Mouse (Mus musculus) kidney, postnatal 0 days (tissue): ENCODE results near the gene P2rx7. TPM values are rescaled to one million over a fixed set of nuclear protein-coding genes. Genes with fewer than 3 reads are reported as not detected.

ENCODE experiments used
- ATAC-seq: fragments of 200-750 bp; cut with Nextera tagmentation; replicated peaks from 2 replicates; pipeline ENCODE4 v1.8.0; 2017; ENCODE audit warnings: low read depth, moderate number of reproducible peaks, moderate TSS enrichment, moderate library complexity; ENCODE audit not compliant: low FRiP score
- DNase-seq: peaks from one replicate; pipeline ENCODE4 v3.0.0-alpha.2; 2016; ENCODE audit warnings: low spot score
- H3K27ac ChIP-seq: fragments of 300-500 bp; sonication (generic); 2 replicates; pipeline ENCODE4 v1.5.1; 2014; ENCODE audit warnings: mild to moderate bottlenecking
- H3K27me3 ChIP-seq: fragments of 300-500 bp; sonication (generic); 2 replicates; pipeline ENCODE4 v1.6.1; 2014; ENCODE audit warnings: low read length, mixed read lengths; ENCODE audit not compliant: insufficient read depth
- H3K36me3 ChIP-seq: fragments of 300-500 bp; sonication (generic); 2 replicates; pipeline ENCODE4 v1.6.1; 2014; ENCODE audit warnings: low read length, mixed read lengths; ENCODE audit not compliant: insufficient read depth
- H3K4me1 ChIP-seq: fragments of 300-500 bp; sonication (generic); replicated peaks from 2 replicates; pipeline ENCODE4 v1.6.1; 2014; ENCODE audit warnings: antibody characterized with exemption, low read length, mixed read lengths; ENCODE audit not compliant: insufficient read depth
- H3K4me2 ChIP-seq: fragments of 300-500 bp; sonication (generic); 2 replicates; pipeline ENCODE4 v1.6.1; 2014; ENCODE audit warnings: mild to moderate bottlenecking, low read length, moderate library complexity, mixed read lengths
- H3K4me3 ChIP-seq: fragments of 300-500 bp; sonication (generic); replicated peaks from 2 replicates; pipeline ENCODE4 v1.5.1; 2014; ENCODE audit warnings: low read depth, low read length
- H3K9ac ChIP-seq: fragments of 300-500 bp; sonication (generic); 2 replicates; pipeline ENCODE4 v1.6.1; 2014; ENCODE audit warnings: low read depth, low read length
- H3K9me3 ChIP-seq: fragments of 300-500 bp; sonication (generic); replicated peaks from 2 replicates; pipeline ENCODE4 v1.6.1; 2016; ENCODE audit warnings: low read length, inconsistent platforms, mixed read lengths
- CTCF ChIP-seq: IDR thresholded peaks from 2 replicates; pipeline ENCODE4 v1.5.1; 2016; ENCODE audit warnings: antibody characterized with exemption, low read depth, mild to moderate bottlenecking, moderate library complexity
- WGBS: fragments of 180-500 bp; shearing (Covaris S2); extraction: QIAGEN DNeasy Blood & Tissue Kit; methylation state at CpG from one replicate; pipeline ENCODE4 v1.1.7; 2014; 5-methylcytosine and 5-hydroxymethylcytosine counted together
- polyA plus RNA-seq: library from polyadenylated mRNA; unstranded; fragments of >200 nt; fragmentation: Nextera tagmentation; extraction: Ambion mirVana; gene quantifications from 2 replicates; pipeline ENCODE4 v1.2.1, GENCODE M21; 2015

P2rx7 gene
- polyA plus RNA-seq, 1 experiment from 2014 or later = 2.3 TPM

DNA sequence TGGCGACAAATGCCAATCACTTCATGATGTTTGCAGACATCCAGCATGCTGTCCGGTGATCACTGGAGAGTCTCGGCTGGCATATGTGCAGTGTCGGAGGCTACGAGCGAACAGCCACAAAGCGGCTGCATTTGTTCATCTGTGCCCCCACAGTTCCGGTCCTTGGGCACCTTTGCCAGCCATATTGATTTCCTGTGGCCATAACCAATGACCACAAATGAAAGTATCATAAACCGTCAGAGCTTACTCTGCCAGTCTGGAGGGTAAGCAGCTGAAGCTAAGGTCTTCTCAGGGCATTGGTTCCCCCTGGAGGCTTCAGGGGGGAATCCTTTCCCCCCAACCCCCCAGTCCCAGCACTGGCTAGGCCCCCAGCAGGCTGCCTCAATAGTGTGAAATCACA, 34.3 kb downstream of the P2rx7 start:
- no peaks in the 10 kb centered on the region for H3K4me1 ChIP-seq
- 87% methylated on average over 9 of the region's 9 CpGs for WGBS
- H3K27ac ChIP-seq = no peak overlapping the region
- H3K9me3 ChIP-seq = no peaks in the 10 kb centered on the region
- TF ChIP-seq CTCF = no peak
- H3K27me3 ChIP-seq = no peaks in the 10 kb centered on the region
- no peak overlapping the region for H3K4me2 ChIP-seq
- ATAC-seq (no peak), DNase-seq (no peak)
- H3K4me3 ChIP-seq = no peak overlapping the region
- no peak overlapping the region for H3K9ac ChIP-seq
- H3K36me3 ChIP-seq = no peaks in the 10 kb centered on the region

DNA sequence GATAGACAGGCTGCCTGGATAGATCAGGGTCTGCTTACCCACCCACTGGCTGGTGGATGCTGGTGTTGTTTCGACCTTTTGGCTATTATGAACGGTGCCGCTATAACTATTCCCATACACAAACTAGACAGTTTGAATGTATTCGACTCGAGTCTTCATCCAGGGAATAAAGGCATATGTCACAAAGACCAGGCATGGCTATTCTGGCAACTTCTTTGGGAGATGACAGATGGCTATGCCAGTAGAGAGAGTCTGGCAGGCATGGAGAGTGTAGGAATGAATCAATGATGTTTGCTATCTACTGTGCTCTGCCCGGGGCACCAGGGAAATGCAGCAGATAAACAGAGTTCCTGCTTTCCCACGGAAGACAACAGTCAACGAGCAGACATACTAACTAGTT, 36.2 kb downstream of the P2rx7 start:
- H3K27ac ChIP-seq = no peak overlapping the region
- no peaks in the 10 kb centered on the region for H3K36me3 ChIP-seq
- WGBS = 94% methylated on average over 8 of the region's 8 CpGs
- ATAC-seq (no peak), DNase-seq (no peak)
- no peak for TF ChIP-seq CTCF
- no peak overlapping the region for H3K4me2 ChIP-seq
- no peak overlapping the region for H3K9ac ChIP-seq
- no peaks in the 10 kb centered on the region for H3K9me3 ChIP-seq
- H3K27me3 ChIP-seq = no peaks in the 10 kb centered on the region
- no peaks in the 10 kb centered on the region for H3K4me1 ChIP-seq
- H3K4me3 ChIP-seq = no peak overlapping the region

GRCm38 (mm10) chr5:122681276-122681675, 37.6 kb downstream of the P2rx7 start:
- DNase-seq (no peak), ATAC-seq (no peak)
- no peak overlapping the region for H3K4me3 ChIP-seq
- H3K36me3 ChIP-seq = no peaks in the 10 kb centered on the region
- H3K27ac ChIP-seq = no peak overlapping the region
- H3K4me1 ChIP-seq = no peaks in the 10 kb centered on the region
- WGBS = 85% methylated on average over 12 of the region's 12 CpGs
- no peak for TF ChIP-seq CTCF
- no peaks in the 10 kb centered on the region for H3K9me3 ChIP-seq
- no peaks in the 10 kb centered on the region for H3K27me3 ChIP-seq
- no peak overlapping the region for H3K4me2 ChIP-seq
- no peak overlapping the region for H3K9ac ChIP-seq

DNA sequence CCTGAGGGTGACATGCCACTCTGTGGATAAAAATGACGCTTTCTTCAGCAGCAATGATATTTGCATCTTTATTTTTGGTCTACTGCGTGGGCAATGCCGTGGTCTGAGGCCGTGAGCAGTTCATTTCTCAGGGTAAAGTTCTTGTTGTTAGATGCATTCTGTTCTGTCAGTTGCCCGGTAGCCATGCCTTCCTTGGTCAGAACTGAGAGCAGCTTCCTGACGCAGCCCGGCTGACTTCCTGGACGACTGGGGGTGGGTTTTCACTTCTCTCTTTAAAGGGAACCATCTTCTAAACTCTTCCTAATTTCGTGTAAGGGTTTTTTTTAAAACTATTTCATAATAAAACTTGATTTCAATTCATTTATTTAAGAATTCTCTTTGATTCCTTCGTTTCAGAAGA, 40.2 kb downstream of the P2rx7 start:
- ATAC-seq (no peak), DNase-seq (no peak)
- Histone ChIP-seq H3K9ac (no peak overlapping the region), H3K36me3 (no peaks in the 10 kb centered on the region), H3K27ac (no peak overlapping the region), H3K4me2 (no peak overlapping the region), H3K9me3 (no peaks in the 10 kb centered on the region), H3K4me1 (no peaks in the 10 kb centered on the region), H3K27me3 (no peaks in the 10 kb centered on the region), H3K4me3 (no peak overlapping the region)
- TF ChIP-seq CTCF = no peak
- WGBS = 70% methylated on average over 10 of the region's 10 CpGs

- Histone ChIP-seq H3K9me3 (no peaks in the 10 kb centered on the region), H3K9ac (no peak overlapping the region), H3K4me2 (no peak overlapping the region), H3K27me3 (no peaks in the 10 kb centered on the region), H3K27ac (no peak overlapping the region), H3K4me1 (no peaks in the 10 kb centered on the region), H3K36me3 (no peaks in the 10 kb centered on the region), H3K4me3 (no peak overlapping the region)
- WGBS = 80% methylated on average over 4 of the region's 4 CpGs
- DNase-seq = peak; percentile 35
- TF ChIP-seq CTCF = no peak
- ATAC-seq = no peak
These were observed 43.7 kb downstream of the P2rx7 start for GRCm38 (mm10) chr5:122687391-122687790.

DNA sequence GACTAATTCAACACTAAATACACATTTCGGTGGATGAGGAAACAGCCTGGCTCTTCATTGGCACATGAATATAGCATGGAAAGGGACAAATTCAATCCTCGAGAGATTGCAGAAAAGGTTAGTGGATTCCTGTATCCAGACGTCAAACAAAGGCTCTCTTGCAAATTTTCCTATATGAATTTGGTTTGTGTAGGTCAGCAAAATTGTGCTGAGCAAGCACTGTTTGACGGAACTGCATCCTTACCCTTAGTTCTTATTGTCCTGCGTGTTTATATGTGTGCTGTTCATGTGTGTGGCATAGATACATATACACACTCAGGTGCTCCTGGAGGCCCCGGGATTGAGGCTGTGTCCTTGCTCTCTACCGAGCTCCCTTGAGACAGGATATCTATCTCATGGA, 45.4 kb downstream of the P2rx7 start:
- DNase-seq (no peak), ATAC-seq (no peak)
- no peak overlapping the region for H3K9ac ChIP-seq
- no peaks in the 10 kb centered on the region for H3K27me3 ChIP-seq
- WGBS = 90% methylated on average over 7 of the region's 7 CpGs
- H3K4me3 ChIP-seq = no peak overlapping the region
- no peaks in the 10 kb centered on the region for H3K4me1 ChIP-seq
- no peak overlapping the region for H3K27ac ChIP-seq
- no peak for TF ChIP-seq CTCF
- no peaks in the 10 kb centered on the region for H3K36me3 ChIP-seq
- H3K4me2 ChIP-seq = no peak overlapping the region
- H3K9me3 ChIP-seq = no peaks in the 10 kb centered on the region

DNA sequence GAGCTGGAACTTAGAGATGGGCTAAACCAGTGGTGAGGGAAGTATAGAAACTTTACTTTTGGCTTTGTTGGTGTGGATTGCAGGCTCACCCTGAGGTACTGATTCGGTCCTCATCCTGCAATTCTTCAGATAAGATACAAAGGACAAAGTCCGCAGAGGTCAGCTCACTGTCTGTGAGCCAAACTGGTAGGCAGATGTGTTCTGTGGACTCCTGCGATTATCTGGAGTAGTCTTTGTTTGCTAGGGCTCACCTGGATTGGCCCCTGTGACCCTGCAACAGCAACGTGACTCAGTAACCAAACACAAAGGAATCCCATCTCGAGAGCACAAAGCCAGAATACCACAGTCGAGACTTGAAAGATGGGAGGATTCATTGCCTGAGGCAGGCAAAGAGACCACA, 46.8 kb downstream of the P2rx7 start:
- DNase-seq (no peak), ATAC-seq (no peak)
- WGBS = 74% methylated on average over 6 of the region's 6 CpGs
- Histone ChIP-seq H3K27ac (no peak overlapping the region), H3K9ac (no peak overlapping the region), H3K4me1 (no peaks in the 10 kb centered on the region), H3K4me2 (no peak overlapping the region), H3K27me3 (no peaks in the 10 kb centered on the region), H3K4me3 (no peak overlapping the region), H3K36me3 (no peaks in the 10 kb centered on the region), H3K9me3 (no peaks in the 10 kb centered on the region)
- no peak for TF ChIP-seq CTCF
